Mouse (Mus musculus): ENCODE data around the gene Prkn. TPM values are rescaled to one million over a fixed set of nuclear protein-coding genes. Genes with fewer than 3 reads are reported as not detected.

Gene Prkn
- total RNA-seq, 2 experiments from 2014 or later, result 10.6 to 10.8 TPM

- intact Hi-C loops (cut with DNase I), result no loop called here
- no peak for DNase-seq
Measured at GRCm38 (mm10) chr17:12030556-12031160, 1190.5 kb downstream of the Prkn start.

- DNase-seq, result peak; percentile 65 to 66
- intact Hi-C loops (cut with DNase I), result no loop called here
Measured at GRCm38 (mm10) chr17:12031203-12031942, 1191.2 kb downstream of the Prkn start.

GRCm38 (mm10) chr17:12032014-12032791, 1192.0 kb downstream of the Prkn start:
- intact Hi-C loops (cut with DNase I), result no loop called here
- DNase-seq, result no peak

- no peak for DNase-seq
- intact Hi-C loops (cut with DNase I), result no loop called here
Measured at GRCm38 (mm10) chr17:12035386-12035785, 1195.2 kb downstream of the Prkn start.

- intact Hi-C loops (cut with DNase I), result loop anchor here (1.0 kb wide), 1 partner anchor 335 kb away; no protein-coding TSS in a partner anchor
- peak; percentile 50 to 74 for DNase-seq
Measured at GRCm38 (mm10) chr17:12036205-12036604, 1196.0 kb downstream of the Prkn start.

GRCm38 (mm10) chr17:12037065-12037464, 1196.9 kb downstream of the Prkn start:
- intact Hi-C loops (cut with DNase I), result no loop called here
- no peak for DNase-seq

- intact Hi-C loops (cut with DNase I), result no loop called here
- no peak for DNase-seq
Measured at GRCm38 (mm10) chr17:12037574-12037973, 1197.4 kb downstream of the Prkn start.

- no peak for DNase-seq
- intact Hi-C loops (cut with DNase I), result no loop called here
Measured at GRCm38 (mm10) chr17:12038499-12038898, 1198.3 kb downstream of the Prkn start.

- peak; percentile 81 to 85 for DNase-seq
- intact Hi-C loops (cut with DNase I), result loop anchor here (1.0 kb wide), 1 partner anchor 171 kb away; no protein-coding TSS in a partner anchor
Measured at GRCm38 (mm10) chr17:12039188-12039587, 1199.0 kb downstream of the Prkn start.

- intact Hi-C loops (cut with DNase I), result loop anchor here (1.0 kb wide), 1 partner anchor 170 kb away; no protein-coding TSS in a partner anchor
- DNase-seq, result no peak
Measured at GRCm38 (mm10) chr17:12039922-12040321, 1199.7 kb downstream of the Prkn start.

- intact Hi-C loops (cut with DNase I), result no loop called here
- no peak for DNase-seq
Measured at GRCm38 (mm10) chr17:12040546-12040945, 1200.4 kb downstream of the Prkn start.

- intact Hi-C loops (cut with DNase I), result no loop called here
- no peak for DNase-seq
Measured at GRCm38 (mm10) chr17:12041091-12041655, 1201.0 kb downstream of the Prkn start.

GRCm38 (mm10) chr17:12042561-12043256, 1202.5 kb downstream of the Prkn start:
- no peak for DNase-seq
- intact Hi-C loops (cut with DNase I), result no loop called here

- intact Hi-C loops (cut with DNase I), result no loop called here
- DNase-seq, result no peak
Measured at GRCm38 (mm10) chr17:12044222-12044621, 1204.0 kb downstream of the Prkn start.

GRCm38 (mm10) chr17:12045861-12046273, 1205.7 kb downstream of the Prkn start:
- intact Hi-C loops (cut with DNase I), result no loop called here
- DNase-seq, result peak; percentile 52 to 54

GRCm38 (mm10) chr17:12047032-12047431, 1206.8 kb downstream of the Prkn start:
- intact Hi-C loops (cut with DNase I), result no loop called here
- no peak for DNase-seq

- intact Hi-C loops (cut with DNase I), result no loop called here
- no peak for DNase-seq
Measured at GRCm38 (mm10) chr17:12047523-12047922, 1207.3 kb downstream of the Prkn start.

GRCm38 (mm10) chr17:12048695-12049490, 1208.7 kb downstream of the Prkn start:
- intact Hi-C loops (cut with DNase I), result no loop called here
- no peak for DNase-seq

GRCm38 (mm10) chr17:12050261-12050660, 1210.1 kb downstream of the Prkn start:
- DNase-seq, result no peak
- intact Hi-C loops (cut with DNase I), result no loop called here

Data from heart, postnatal 36 days (tissue).